Mouse (Mus musculus) E14TG2a.4 (cell line): ENCODE data around the gene Rhob.

ENCODE experiments used
- H3K27me3 ChIP-seq: 2 replicates; pipeline ENCODE4 v1.6.1; 2014; ENCODE audit warnings: low read length, control low read depth; ENCODE audit not compliant: insufficient read depth
- H3K36me3 ChIP-seq: 2 replicates; pipeline ENCODE4 v1.6.1; 2014; ENCODE audit warnings: low read length, control low read depth; ENCODE audit not compliant: insufficient read depth
- H3K4me1 ChIP-seq: replicated peaks from 2 replicates; pipeline ENCODE4 v1.6.1; 2014; ENCODE audit warnings: low read depth, low read length, control low read depth
- H3K4me3 ChIP-seq: replicated peaks from 2 replicates; pipeline ENCODE4 v1.5.1; 2014; ENCODE audit warnings: mild to moderate bottlenecking, low read length
- H3K9me3 ChIP-seq: 2 replicates; pipeline ENCODE4 v1.6.1; 2014; ENCODE audit warnings: low read length, control low read depth
- CTCF ChIP-seq: conservative IDR thresholded peaks from 2 replicates; pipeline ENCODE4 v1.5.1; 2014; ENCODE audit warnings: low read length
- NANOG ChIP-seq: IDR thresholded peaks from 2 replicates; pipeline ENCODE4 v1.6.1; 2014; ENCODE audit warnings: borderline replicate concordance, low read length, mixed read lengths
- POU5F1 ChIP-seq: IDR thresholded peaks from 2 replicates; pipeline ENCODE4 v1.6.1; 2014; ENCODE audit warnings: low read length, borderline replicate concordance

Rhob gene

DNA sequence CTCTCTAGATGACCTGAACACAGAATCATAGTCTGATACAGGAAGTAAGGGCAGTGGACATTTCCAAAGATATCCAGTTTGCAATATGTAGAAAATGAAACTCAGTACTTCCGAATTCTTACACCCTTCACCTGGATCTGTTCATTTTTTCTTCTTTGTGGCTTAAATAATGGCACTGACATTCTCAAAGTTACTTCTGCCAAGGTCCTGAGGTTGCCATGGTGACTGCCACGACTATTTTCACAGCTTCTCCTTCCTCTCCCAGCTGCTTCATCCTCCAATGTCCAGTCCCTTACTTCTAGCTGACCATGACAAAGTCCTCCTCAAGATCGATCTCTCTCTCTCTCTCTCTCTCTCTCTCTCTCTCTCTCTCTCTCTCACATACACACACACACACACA is 6.4 kb downstream of the Rhob start:
- 0 out of 2 replicates have a peak, but pooled peaks cover 3% of the 10 kb centered on the region for H3K27me3 ChIP-seq
- no peaks in the 10 kb centered on the region for H3K36me3 ChIP-seq
- TF ChIP-seq POU5F1 (no peak), NANOG (no peak), CTCF (no peak)
- peaks cover 28% of the 10 kb centered on the region for H3K4me1 ChIP-seq
- no peak overlapping the region for H3K4me3 ChIP-seq
- no peaks in the 10 kb centered on the region for H3K9me3 ChIP-seq

DNA sequence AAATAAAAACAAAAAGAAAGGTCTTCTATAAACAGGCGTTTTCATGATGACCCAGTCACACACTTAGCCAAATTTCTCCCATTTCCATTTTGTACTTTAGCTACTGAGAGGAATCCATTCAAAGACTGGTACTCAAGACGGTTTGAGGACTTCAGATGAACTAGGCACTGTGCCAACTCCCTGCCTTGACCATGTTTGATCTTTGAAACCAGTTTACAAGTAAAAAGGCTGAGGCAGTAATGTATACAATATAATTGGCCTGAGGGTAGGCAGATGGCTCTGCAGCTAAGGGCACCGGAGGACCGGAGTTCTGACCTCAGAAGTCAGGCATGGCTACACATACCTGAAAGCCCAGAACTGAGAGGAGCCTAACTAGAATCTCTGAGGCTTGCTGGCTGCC is 10.7 kb downstream of the Rhob start:
- Histone ChIP-seq H3K9me3 (no peaks in the 10 kb centered on the region), H3K36me3 (no peaks in the 10 kb centered on the region), H3K4me3 (no peak overlapping the region), H3K4me1 (no peaks in the 10 kb centered on the region), H3K27me3 (no peaks in the 10 kb centered on the region)
- TF ChIP-seq NANOG (no peak), POU5F1 (no peak), CTCF (no peak)

DNA sequence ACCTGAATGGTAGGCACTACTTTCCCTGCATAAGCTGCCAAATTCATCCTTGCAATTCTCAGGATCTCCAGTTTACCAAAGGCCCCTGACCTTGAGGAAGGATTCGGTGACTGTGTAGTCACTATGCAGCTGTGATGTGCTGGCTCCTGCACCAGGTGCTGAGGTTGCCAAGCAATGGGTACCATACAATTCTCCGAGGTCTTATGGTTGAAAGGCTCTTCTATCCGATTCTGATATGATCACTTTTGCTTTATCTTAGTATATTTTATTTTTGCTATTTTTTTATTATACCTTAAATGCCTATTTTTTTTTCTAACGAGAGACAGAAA is 11.2 kb downstream of the Rhob start:
- Histone ChIP-seq H3K9me3 (no peaks in the 10 kb centered on the region), H3K4me1 (no peaks in the 10 kb centered on the region), H3K27me3 (no peaks in the 10 kb centered on the region), H3K4me3 (no peak overlapping the region), H3K36me3 (no peaks in the 10 kb centered on the region)
- TF ChIP-seq POU5F1: no peak
- TF ChIP-seq CTCF: no peak
- no peak for TF ChIP-seq NANOG

DNA sequence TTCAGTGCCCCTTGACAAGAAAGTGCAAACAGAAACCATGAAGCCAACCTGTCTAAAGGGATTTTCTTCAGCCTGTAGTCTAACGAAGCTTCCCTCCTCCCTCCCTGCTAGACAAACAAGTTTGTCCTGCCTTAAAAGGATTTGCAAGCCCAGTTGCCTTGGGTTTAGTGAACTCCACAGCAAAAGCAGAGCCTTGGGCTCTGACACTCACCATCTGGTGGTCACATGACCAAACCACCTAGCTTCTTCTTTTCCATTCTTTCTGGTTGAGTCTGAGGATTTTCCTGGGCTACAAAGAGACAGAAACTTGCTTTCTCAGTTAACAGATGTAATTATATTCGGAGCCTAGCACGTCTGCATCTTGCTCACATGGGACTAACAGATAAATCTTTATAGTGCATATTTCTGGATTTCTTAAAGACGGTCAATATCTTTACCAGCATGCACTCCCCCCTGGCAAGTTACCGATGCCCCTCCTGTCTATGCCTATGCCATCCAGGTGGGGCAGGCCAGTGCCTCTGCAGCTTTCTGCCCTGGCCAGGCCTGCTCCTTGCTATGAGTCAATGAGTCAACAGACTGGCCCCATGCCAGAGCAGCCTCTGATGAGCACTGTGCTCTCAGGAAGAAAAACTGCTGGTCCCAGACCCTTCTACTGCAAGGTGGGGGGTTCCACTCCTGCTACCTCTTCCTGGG is 11.7 kb downstream of the Rhob start:
- no peaks in the 10 kb centered on the region for H3K27me3 ChIP-seq
- no peaks in the 10 kb centered on the region for H3K4me1 ChIP-seq
- no peak overlapping the region for H3K4me3 ChIP-seq
- H3K36me3 ChIP-seq: no peaks in the 10 kb centered on the region
- TF ChIP-seq CTCF: no peak
- no peak for TF ChIP-seq NANOG
- no peak for TF ChIP-seq POU5F1
- H3K9me3 ChIP-seq: no peaks in the 10 kb centered on the region

DNA sequence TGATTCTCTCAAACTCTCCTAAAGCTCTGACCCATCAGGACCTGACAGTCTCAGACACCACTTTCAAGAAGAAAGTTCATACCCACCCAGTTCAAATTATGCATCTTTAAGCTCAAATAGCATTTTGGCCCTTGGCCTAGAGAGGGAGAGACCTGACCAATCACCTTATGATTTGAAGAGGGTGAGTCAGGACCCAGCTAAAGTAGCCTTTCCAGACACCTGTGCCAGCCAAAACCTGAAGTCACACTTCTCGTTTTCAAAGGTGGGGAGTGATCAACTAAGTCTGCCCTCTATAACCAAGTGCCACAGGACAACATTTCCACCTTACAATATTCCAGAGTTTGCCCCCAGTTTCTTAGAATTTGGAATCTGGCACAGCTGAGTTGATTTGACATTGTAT is 12.5 kb downstream of the Rhob start:
- Histone ChIP-seq H3K36me3 (no peaks in the 10 kb centered on the region), H3K27me3 (no peaks in the 10 kb centered on the region), H3K9me3 (no peaks in the 10 kb centered on the region), H3K4me1 (no peaks in the 10 kb centered on the region), H3K4me3 (no peak overlapping the region)
- no peak for TF ChIP-seq POU5F1
- TF ChIP-seq NANOG: no peak
- TF ChIP-seq CTCF: no peak

DNA sequence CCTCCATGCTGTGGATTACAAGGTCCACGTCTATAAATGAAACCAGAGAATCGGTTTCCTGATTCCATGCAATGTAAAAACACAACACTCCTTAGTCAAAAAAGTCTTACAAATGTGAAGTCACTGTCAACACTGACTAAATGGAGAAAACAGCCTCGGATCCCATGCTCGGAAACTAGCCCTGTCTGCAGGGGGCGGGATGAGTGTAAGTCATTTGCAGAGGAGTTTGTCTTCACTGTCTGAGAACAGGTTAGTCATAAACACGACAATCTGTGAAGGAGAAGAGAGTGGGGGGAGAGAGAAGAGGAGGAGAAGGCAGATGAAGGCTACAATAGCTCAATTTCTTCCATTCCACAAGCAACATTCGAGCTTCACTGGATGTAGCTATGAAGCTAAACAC is 14.6 kb downstream of the Rhob start:
- no peak for TF ChIP-seq POU5F1
- TF ChIP-seq CTCF: no peak
- no peak for TF ChIP-seq NANOG
- H3K9me3 ChIP-seq: no peaks in the 10 kb centered on the region
- H3K4me3 ChIP-seq: no peak overlapping the region
- H3K36me3 ChIP-seq: no peaks in the 10 kb centered on the region
- H3K4me1 ChIP-seq: no peaks in the 10 kb centered on the region
- H3K27me3 ChIP-seq: peaks cover 5% of the 10 kb centered on the region; the same call in 1 of the 2 replicates

DNA sequence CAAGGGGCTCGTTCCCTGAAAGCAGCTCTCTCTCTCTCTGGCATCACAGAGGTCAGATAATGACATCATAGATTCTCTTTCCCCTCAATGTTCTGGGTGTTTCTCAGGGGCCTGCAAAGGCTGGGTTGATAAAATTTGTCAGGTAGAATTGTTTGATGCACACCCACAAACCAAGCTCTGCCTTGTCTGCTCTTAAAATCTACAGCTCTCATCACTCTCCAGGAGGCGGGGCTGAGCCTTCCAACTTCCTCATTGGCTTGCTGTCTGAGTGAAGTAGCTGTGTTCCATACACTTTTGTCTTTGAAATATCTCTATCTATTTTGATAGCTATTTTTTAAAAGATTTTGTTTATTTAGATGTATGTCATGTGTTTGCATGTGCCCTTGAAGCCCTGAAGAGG is 17.6 kb downstream of the Rhob start:
- no peak for TF ChIP-seq POU5F1
- Histone ChIP-seq H3K27me3 (peaks cover 17% of the 10 kb centered on the region), H3K9me3 (no peaks in the 10 kb centered on the region), H3K4me3 (no peak overlapping the region), H3K4me1 (0 out of 2 replicates have a peak, but pooled peaks cover 3% of the 10 kb centered on the region), H3K36me3 (no peaks in the 10 kb centered on the region)

DNA sequence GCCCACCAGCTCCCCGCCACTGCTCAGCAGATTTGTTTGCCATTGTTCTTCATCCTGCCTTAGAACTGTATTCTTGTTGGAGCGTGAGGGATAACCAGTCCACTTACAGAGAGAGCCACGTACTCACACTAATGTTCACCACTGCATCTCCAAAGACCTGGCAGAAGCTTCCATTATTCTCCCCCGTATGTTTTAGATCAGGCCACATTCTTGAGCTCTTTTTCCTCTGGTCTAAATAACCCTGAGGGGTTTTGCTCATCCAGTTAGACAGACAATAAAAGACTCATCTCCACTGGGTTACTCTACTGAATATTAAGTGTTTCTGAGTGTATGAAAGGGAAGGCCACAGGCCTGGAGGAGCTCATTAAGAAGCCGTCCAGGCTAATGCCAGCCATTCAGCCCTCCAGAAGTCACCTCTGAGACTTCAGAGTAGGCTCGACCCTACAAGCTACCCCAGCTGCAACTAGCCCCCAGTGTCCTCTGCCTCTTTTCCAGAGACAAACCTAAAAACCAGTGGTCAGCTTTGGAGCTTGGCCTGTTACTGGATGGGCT is 24.9 kb downstream of the Rhob start:
- no peaks in the 10 kb centered on the region for H3K9me3 ChIP-seq
- no peak overlapping the region for H3K4me3 ChIP-seq
- TF ChIP-seq POU5F1 (no peak), NANOG (no peak), CTCF (no peak)
- peaks cover 3% of the 10 kb centered on the region; the same call in 1 of the 2 replicates for H3K4me1 ChIP-seq
- no peaks in the 10 kb centered on the region for H3K36me3 ChIP-seq
- H3K27me3 ChIP-seq: peaks cover 11% of the 10 kb centered on the region
